Mouse (Mus musculus) testis, adult 2 months (tissue): ENCODE results near the gene Ube2n.

Source experiments
- CTCF ChIP-seq: fragments of 200-500 bp; IDR thresholded peaks from 2 replicates; pipeline ENCODE4 v1.5.1; 2012; ENCODE audit warnings: low read depth, mild to moderate bottlenecking, inconsistent platforms, low read length, moderate library complexity; ENCODE audit not compliant: control insufficient read depth, insufficient read depth, insufficient replicate concordance
- POLR2A ChIP-seq: fragments of 200-500 bp; IDR thresholded peaks from 2 replicates; pipeline ENCODE4 v1.6.1; 2012; ENCODE audit warnings: low read depth, mild to moderate bottlenecking, inconsistent platforms, low read length, moderate library complexity; ENCODE audit not compliant: control insufficient read depth

- TF ChIP-seq POLR2A (no peak), CTCF (no peak)
These were observed 2.3 kb upstream of the Ube2n start for GRCm38 (mm10) chr10:95512635-95513034.
